Mouse (Mus musculus) hindbrain, embryonic 14.5 days (tissue): ENCODE results near the gene Mad2l2. TPM values are rescaled to one million over a fixed set of nuclear protein-coding genes. Genes with fewer than 3 reads are reported as not detected.

ENCODE experiments used
- ATAC-seq: fragments of 200-750 bp; cut with Nextera tagmentation; 2 replicates; pipeline ENCODE4 v1.8.0; 2017; ENCODE audit warnings: moderate number of reproducible peaks, mild to moderate bottlenecking, moderate TSS enrichment, moderate library complexity; ENCODE audit not compliant: low FRiP score
- DNase-seq: peaks from one replicate; pipeline ENCODE4 v3.0.0-alpha.2; 2015; ENCODE audit warnings: low spot score
- H3K27ac ChIP-seq: fragments of 300-500 bp; sonication (generic); 2 replicates; pipeline ENCODE4 v1.5.1; 2014; ENCODE audit warnings: mild to moderate bottlenecking, moderate library complexity
- H3K27me3 ChIP-seq: fragments of 300-500 bp; sonication (generic); 2 replicates; pipeline ENCODE4 v1.6.1; 2014; ENCODE audit warnings: mild to moderate bottlenecking, low read length, mixed read lengths; ENCODE audit not compliant: control insufficient read depth, insufficient read depth
- H3K36me3 ChIP-seq: fragments of 300-500 bp; sonication (generic); replicated peaks from 2 replicates; pipeline ENCODE4 v1.6.1; 2014; ENCODE audit not compliant: control insufficient read depth, insufficient read depth
- H3K4me1 ChIP-seq: fragments of 300-500 bp; sonication (generic); replicated peaks from 2 replicates; pipeline ENCODE4 v1.6.1; 2014; ENCODE audit warnings: antibody characterized with exemption, low read length, mixed read lengths; ENCODE audit not compliant: control insufficient read depth, insufficient read depth
- H3K4me2 ChIP-seq: fragments of 300-500 bp; sonication (generic); replicated peaks from 2 replicates; pipeline ENCODE4 v1.6.1; 2014; ENCODE audit warnings: mild to moderate bottlenecking, moderate library complexity
- H3K4me3 ChIP-seq: fragments of 300-500 bp; sonication (generic); replicated peaks from 2 replicates; pipeline ENCODE4 v1.5.1; 2014; ENCODE audit warnings: mild to moderate bottlenecking, low read length
- H3K9ac ChIP-seq: fragments of 300-500 bp; sonication (generic); 2 replicates; pipeline ENCODE4 v1.6.1; 2014
- H3K9me3 ChIP-seq: fragments of 300-500 bp; sonication (generic); 2 replicates; pipeline ENCODE4 v1.6.1; 2016; ENCODE audit warnings: low read length; ENCODE audit not compliant: control insufficient read depth
- WGBS: fragments of 180-500 bp; shearing (Covaris S2); extraction: QIAGEN DNeasy Blood & Tissue Kit; methylation state at CpG from one replicate; pipeline ENCODE4 v1.1.7; 2014; 5-methylcytosine and 5-hydroxymethylcytosine counted together
- polyA plus RNA-seq: library from polyadenylated mRNA; unstranded; fragments of >200 nt; fragmentation: Nextera tagmentation; extraction: Ambion mirVana; gene quantifications from 2 replicates; pipeline ENCODE4 v1.2.1, GENCODE M21; 2014

Mad2l2 gene
- polyA plus RNA-seq, 1 experiment from 2014 or later = 124 TPM

- Histone ChIP-seq H3K36me3 (no peaks in the 10 kb centered on the region), H3K4me2 (peak overlapping the region; percentile 84), H3K4me1 (peaks cover 26% of the 10 kb centered on the region), H3K9ac (peak overlapping the region; percentile 97), H3K27me3 (no peaks in the 10 kb centered on the region), H3K9me3 (no peaks in the 10 kb centered on the region), H3K27ac (peak overlapping the region; percentile 98), H3K4me3 (peak overlapping the region; percentile 69)
- ATAC-seq = peak; percentile 59; the same call in 1 of the 2 replicates
- 1% methylated on average over 21 of the region's 21 CpGs for WGBS
- peak; percentile 65 for DNase-seq
These were observed 1.4 kb downstream of the Mad2l2 start for GRCm38 (mm10) chr4:148131497-148132081.

DNA sequence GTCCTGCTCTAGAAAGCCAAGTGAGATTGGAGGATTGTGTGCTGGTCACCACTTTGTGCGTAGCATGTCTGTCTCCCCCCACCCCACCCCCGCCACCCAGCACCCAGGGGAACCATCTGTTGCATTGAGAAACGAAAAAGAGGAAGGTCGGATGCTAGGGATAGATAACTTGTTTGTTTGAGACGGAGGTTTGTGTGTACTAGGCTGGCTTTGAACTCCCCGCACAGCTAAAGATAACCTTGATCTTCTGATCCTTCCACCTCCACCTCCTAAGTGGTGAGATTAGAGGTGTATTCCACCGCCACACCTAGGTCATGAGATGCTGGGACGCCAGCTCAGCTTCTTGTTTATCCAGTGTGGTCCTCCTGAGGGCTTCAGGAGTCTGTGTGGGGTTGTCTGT is 4.8 kb downstream of the Mad2l2 start:
- no peak overlapping the region for H3K4me3 ChIP-seq
- H3K9me3 ChIP-seq = no peaks in the 10 kb centered on the region
- H3K27ac ChIP-seq = no peak overlapping the region
- no peak for ATAC-seq
- H3K27me3 ChIP-seq = no peaks in the 10 kb centered on the region; the same call in 1 of the 2 replicates
- H3K4me1 ChIP-seq = peaks cover 21% of the 10 kb centered on the region
- no peak for DNase-seq
- no peaks in the 10 kb centered on the region for H3K36me3 ChIP-seq
- WGBS = 77% methylated on average over 8 of the region's 8 CpGs
- H3K9ac ChIP-seq = no peak overlapping the region
- no peak overlapping the region for H3K4me2 ChIP-seq

- WGBS = 58% methylated on average over 8 of the region's 8 CpGs
- no peak for DNase-seq
These were observed 7.3 kb downstream of the Mad2l2 start for GRCm38 (mm10) chr4:148137503-148137902.

DNA sequence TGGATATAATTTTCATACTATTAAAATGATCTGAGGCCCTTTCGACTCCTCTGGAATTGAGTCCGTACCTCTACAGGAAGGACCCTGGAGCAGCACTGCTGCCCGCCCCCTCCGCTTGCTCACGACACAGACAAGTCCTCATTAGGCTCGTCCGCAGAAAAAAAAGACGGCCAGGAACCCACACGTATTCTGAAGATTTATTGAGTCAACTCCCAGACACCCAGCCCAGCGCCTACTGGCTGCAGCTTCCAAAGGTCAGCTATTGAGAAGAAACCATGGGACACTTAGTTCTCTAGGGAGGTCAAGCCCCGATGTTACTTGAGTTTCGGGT is 9.5 kb downstream of the Mad2l2 start:
- H3K9ac ChIP-seq = peak overlapping the region; percentile 78
- DNase-seq = no peak
- H3K27me3 ChIP-seq = no peaks in the 10 kb centered on the region; the same call in 1 of the 2 replicates
- peaks cover 14% of the 10 kb centered on the region for H3K36me3 ChIP-seq
- peak overlapping the region; percentile 95 for H3K4me2 ChIP-seq
- H3K4me3 ChIP-seq = peak overlapping the region; percentile 53
- peak overlapping the region; percentile 90 for H3K27ac ChIP-seq
- no peak; the same call in 1 of the 2 replicates for ATAC-seq
- whole genome bisulfite sequencing = under 1% methylated on average over 12 of the region's 12 CpGs
- H3K4me1 ChIP-seq = peaks cover 11% of the 10 kb centered on the region; the same call in 1 of the 2 replicates
- H3K9me3 ChIP-seq = no peaks in the 10 kb centered on the region

More at GRCm38 (mm10) chr4:148137503-148137902, 7.3 kb downstream of the Mad2l2 start:
- ATAC-seq = no peak
- H3K27me3 ChIP-seq = no peaks in the 10 kb centered on the region; the same call in 1 of the 2 replicates
- H3K27ac ChIP-seq = no peak overlapping the region
- no peaks in the 10 kb centered on the region for H3K9me3 ChIP-seq
- H3K4me3 ChIP-seq = no peak overlapping the region
- H3K36me3 ChIP-seq = no peaks in the 10 kb centered on the region
- no peak overlapping the region for H3K4me2 ChIP-seq
- no peak overlapping the region for H3K9ac ChIP-seq
- peaks cover 14% of the 10 kb centered on the region for H3K4me1 ChIP-seq

- Histone ChIP-seq H3K4me1 (peaks cover 11% of the 10 kb centered on the region; the same call in 1 of the 2 replicates), H3K27me3 (no peaks in the 10 kb centered on the region; the same call in 1 of the 2 replicates), H3K4me2 (peak overlapping the region; percentile 95), H3K36me3 (peaks cover 20% of the 10 kb centered on the region), H3K9me3 (no peaks in the 10 kb centered on the region), H3K4me3 (peak overlapping the region; percentile 53), H3K9ac (peak overlapping the region; percentile 78), H3K27ac (peak overlapping the region; percentile 90)
- under 1% methylated on average over 64 of the region's 65 CpGs for WGBS
- peak; percentile 94 for ATAC-seq
- peak; percentile 93 for DNase-seq
These were observed 10.2 kb downstream of the Mad2l2 start for GRCm38 (mm10) chr4:148140098-148141011.

GRCm38 (mm10) chr4:148143721-148144120 is 13.5 kb downstream of the Mad2l2 start:
- ATAC-seq = no peak
- H3K4me2 ChIP-seq = no peak overlapping the region
- no peak overlapping the region for H3K27ac ChIP-seq
- H3K4me1 ChIP-seq = peaks cover 11% of the 10 kb centered on the region; the same call in 1 of the 2 replicates
- no peak overlapping the region for H3K4me3 ChIP-seq
- DNase-seq = no peak
- H3K36me3 ChIP-seq = peaks cover 53% of the 10 kb centered on the region
- no peaks in the 10 kb centered on the region for H3K27me3 ChIP-seq
- H3K9ac ChIP-seq = no peak overlapping the region
- WGBS = 92% methylated on average over 5 of the region's 5 CpGs
- H3K9me3 ChIP-seq = no peaks in the 10 kb centered on the region

DNA sequence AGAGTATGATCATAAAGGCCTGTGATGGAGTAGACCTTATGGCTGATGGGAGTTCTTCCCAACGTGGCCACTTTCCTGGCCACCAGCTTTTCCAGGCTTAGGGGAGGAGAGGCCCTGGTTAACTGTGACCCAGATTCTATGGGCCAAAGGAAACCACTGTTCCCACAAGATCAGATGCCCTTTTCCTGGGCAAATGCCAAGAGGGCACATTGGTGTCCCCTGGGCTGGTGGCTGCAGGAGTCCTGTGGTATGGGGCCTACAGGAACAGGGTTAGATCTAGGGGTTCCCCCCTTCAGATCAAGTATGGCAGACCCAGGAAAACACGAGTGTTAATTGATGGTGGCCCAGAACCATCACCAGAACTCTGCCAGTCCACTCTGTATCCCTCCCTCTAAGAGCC is 17.5 kb downstream of the Mad2l2 start:
- Histone ChIP-seq H3K36me3 (peaks cover 60% of the 10 kb centered on the region), H3K4me2 (no peak overlapping the region), H3K4me1 (0 out of 2 replicates have a peak, but pooled peaks cover 7% of the 10 kb centered on the region), H3K27me3 (no peaks in the 10 kb centered on the region), H3K27ac (no peak overlapping the region), H3K9me3 (no peaks in the 10 kb centered on the region), H3K4me3 (no peak overlapping the region), H3K9ac (no peak overlapping the region)
- DNase-seq (no peak), ATAC-seq (no peak)
- 92% methylated on average over 2 of the region's 2 CpGs for WGBS

DNA sequence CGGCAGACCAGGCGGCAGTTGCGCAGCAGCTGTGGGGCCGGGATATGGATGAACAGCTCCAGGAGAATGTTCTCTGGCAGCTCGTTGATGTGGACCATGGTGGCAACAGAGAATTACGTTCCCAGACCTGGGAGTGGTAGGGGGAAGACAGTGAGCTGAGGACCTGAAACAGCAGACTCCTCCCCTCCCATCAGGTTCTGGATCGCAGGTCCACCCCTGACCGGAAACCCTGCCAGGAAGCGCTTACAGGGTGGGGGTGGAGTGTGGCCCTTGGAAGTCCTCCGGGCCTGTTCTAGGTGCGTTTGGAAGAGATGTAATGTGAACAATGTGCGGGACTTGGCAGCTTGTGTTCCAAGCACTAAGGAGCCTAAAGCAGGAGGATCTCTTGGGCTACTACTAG is 19.4 kb downstream of the Mad2l2 start:
- DNase-seq (no peak), ATAC-seq (no peak)
- H3K9me3 ChIP-seq = no peaks in the 10 kb centered on the region
- H3K4me3 ChIP-seq = no peak overlapping the region
- H3K27me3 ChIP-seq = no peaks in the 10 kb centered on the region
- H3K4me2 ChIP-seq = no peak overlapping the region
- WGBS = 72% methylated on average over 12 of the region's 12 CpGs
- H3K9ac ChIP-seq = no peak overlapping the region
- H3K27ac ChIP-seq = no peak overlapping the region
- H3K4me1 ChIP-seq = 0 out of 2 replicates have a peak, but pooled peaks cover 7% of the 10 kb centered on the region
- H3K36me3 ChIP-seq = peaks cover 66% of the 10 kb centered on the region

DNA sequence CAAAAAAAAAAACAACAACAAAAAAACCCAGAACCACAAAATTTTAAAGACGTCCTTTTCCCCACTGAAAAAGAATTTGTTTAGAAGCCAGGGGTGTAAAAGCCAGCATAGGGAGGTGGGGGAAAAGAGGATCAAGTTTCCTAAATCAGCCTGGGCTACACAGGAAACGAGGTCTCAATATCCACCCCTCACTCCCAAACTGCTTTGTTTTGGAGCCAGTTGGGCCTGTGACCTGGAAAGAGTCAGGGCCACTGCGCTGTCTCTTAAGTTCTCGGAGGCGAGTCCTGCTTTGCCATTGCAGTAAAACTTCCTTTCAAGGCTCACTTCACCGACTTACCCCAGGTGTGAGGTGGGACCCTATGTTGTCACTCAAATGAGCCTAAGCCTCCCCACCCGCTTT is 20.1 kb downstream of the Mad2l2 start:
- Histone ChIP-seq H3K9me3 (no peaks in the 10 kb centered on the region), H3K27ac (no peak overlapping the region), H3K36me3 (peaks cover 66% of the 10 kb centered on the region), H3K4me1 (0 out of 2 replicates have a peak, but pooled peaks cover 7% of the 10 kb centered on the region), H3K9ac (no peak overlapping the region), H3K4me2 (no peak overlapping the region), H3K4me3 (no peak overlapping the region), H3K27me3 (no peaks in the 10 kb centered on the region)
- 70% methylated on average over 7 of the region's 7 CpGs for WGBS
- DNase-seq = no peak
- no peak for ATAC-seq
